Mouse (Mus musculus) fibroblast of lung, adult 2 months (primary cell): ENCODE measurements around the gene St8sia1.

ENCODE experiments used
- DNase-seq: peaks from one replicate; pipeline ENCODE4 v3.0.0-alpha.2; 2011; ENCODE audit warnings: low read depth

Gene St8sia1

GRCm38 (mm10) chr6:142908911-142909770, 55.1 kb downstream of the St8sia1 start:
- DNase-seq = no peak

- DNase-seq = no peak
These were observed 55.8 kb downstream of the St8sia1 start for GRCm38 (mm10) chr6:142908412-142908811.

DNA sequence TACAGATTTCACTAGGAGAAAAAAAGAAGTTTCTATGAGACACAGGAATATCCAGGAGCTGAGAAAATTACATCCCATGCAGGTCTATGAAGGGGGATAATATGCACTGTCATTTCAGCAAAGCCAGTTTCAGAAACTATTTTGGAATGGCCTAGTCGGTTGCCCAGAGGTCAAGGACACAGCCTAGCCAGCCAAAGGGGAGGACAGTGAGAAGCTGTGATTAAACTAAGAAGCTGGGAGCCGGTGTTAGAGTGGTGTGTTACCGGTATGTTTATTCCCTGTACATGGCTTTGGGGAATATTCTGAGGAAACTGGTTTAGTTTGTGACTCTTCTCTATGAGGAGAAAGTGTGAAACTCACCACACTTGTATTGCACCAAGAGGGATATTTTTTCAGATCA, 68.9 kb downstream of the St8sia1 start:
- no peak for DNase-seq

GRCm38 (mm10) chr6:142893716-142894115, 70.5 kb downstream of the St8sia1 start:
- no peak for DNase-seq

DNA sequence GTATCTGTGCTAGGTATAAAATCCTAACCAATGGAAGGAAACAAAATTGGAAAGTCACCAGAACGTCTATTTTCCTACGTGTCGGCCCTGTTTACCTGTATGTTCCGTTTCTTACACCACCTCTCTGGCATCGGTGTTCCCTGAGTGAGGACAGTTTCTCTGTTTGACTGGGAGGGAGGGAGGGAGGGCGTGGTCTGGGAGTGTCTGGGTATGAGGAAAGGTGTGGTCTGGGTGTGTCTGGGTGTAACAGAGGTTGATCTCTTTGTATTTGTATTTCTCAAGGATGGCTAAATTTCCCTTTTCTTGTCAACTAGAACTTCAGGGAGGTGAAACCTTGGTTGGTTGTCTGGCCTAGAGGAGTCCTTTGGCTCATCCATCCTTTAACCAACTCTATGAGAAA, 73.9 kb downstream of the St8sia1 start:
- no peak for DNase-seq

DNA sequence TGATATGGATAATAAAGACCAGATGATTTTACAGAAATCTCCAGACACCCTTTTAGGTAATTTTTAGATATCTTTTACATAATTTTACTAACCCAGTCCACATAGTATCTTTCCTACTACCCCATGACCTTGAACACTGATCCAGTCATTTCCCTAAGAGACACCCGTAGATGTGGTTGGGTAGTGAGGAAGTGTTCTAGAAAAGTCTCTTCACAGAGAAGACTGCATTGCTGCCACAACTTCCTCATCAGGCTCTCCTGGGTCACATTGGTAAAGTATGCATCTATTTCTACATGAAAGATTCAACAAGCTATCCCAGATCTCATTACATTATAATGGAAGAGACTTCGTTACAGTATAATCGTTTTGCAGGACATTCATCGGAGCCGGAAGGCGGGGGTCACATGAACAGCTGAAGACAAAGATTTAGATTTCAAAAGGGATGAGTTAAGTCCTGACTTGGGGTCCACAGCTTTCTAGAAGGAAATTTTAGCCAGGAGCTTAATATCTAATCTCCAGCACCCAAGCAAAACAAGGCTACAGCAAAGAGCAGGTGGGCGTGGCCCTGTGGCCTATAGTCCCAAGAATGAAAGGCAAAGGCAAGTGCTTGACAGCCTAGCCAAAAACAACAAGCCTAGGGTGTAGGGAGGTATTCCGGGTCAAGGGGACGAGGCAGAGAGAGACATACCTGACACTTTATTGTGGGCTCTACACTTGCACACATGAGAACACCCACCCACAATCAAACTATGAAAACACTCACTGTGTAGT, 75.1 kb downstream of the St8sia1 start:
- DNase-seq = no peak

- DNase-seq = no peak
These were observed 75.9 kb downstream of the St8sia1 start for GRCm38 (mm10) chr6:142888346-142888745.

GRCm38 (mm10) chr6:142887375-142887774, 76.9 kb downstream of the St8sia1 start:
- no peak for DNase-seq

DNA sequence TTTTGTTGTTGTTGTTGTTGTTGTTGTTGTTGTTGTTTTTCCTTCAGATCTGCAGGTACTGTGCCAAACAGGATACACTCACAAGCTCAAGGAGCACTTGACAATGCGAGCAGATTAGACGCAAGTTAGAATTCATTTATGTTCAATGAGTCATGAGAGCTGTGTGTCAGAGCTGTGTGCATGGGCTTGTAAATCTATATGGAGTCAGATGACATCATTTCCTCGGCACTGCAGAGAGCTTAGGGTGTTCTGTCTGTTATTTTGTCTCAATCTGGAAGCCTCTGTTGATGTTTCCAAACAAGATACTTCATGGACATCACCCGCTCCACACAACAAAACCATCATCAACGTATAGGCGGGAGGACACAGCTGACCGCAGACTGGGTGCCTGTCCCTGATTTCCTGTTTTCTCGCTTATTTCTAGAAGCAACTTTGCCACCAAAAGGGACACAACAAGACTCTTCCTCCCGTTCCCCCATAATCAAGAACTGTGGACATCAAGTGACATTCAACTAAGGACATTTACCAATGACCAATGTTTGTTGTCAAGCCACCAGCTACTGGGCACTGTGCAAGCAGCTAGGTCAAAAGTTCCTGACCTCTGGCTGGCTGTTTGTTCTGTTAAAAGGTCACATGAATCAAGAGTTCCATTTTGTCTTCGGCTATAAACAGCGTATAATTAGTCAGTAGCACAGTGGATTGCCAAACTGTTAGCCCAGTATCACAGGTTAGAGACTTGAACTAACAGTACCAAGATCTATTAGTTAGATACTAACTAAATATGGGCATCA, 78.7 kb downstream of the St8sia1 start:
- no peak for DNase-seq

- no peak for DNase-seq
These were observed 80.1 kb downstream of the St8sia1 start for GRCm38 (mm10) chr6:142884128-142884527.

GRCm38 (mm10) chr6:142880849-142881470, 83.3 kb downstream of the St8sia1 start:
- DNase-seq = no peak

DNA sequence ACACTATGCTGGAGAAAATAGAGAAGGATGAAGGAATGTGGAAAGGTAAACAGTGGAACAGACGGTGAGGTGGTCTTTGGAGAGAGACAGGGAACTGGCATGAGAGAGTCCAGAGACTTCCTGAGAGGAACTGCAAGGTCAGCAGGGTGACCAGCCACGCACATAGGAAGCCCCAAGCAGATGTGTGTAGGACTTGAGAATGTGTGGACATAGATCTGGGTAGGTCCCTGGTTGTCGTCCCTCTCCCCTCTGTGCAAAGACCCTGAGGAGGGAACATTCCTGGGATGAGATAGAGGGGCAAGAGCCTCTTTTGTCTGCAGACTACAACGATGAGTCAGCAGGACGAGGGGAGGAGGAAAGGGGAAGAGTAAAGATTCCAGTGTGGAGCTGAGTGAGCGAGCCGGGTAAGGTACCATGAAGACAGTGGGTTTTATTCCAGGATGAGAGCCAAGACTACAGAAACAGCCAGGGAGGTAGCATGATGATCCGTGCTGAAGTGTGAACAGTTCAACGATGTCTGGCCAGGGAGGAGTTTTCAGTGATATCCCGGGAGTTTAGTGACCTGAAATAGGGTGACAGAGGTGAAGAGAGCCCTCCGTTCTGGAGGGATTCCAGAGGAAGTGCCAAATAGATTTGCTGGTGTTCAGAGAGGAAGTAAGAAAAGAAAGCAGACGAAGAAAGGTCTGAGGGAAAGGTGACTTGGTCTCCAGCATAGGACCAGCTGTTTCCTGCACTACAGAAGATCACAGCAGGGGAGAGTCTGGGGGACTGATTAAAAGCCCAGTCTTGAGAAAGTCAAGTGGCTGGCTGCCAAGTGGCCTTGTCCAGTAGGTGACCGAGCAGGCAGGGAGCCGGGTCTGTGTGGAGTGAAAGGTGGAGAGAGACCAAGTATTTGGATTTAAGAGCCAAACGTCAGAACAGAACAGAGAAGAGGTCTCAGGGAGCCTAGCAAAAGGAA, 85.2 kb downstream of the St8sia1 start:
- no peak for DNase-seq

DNA sequence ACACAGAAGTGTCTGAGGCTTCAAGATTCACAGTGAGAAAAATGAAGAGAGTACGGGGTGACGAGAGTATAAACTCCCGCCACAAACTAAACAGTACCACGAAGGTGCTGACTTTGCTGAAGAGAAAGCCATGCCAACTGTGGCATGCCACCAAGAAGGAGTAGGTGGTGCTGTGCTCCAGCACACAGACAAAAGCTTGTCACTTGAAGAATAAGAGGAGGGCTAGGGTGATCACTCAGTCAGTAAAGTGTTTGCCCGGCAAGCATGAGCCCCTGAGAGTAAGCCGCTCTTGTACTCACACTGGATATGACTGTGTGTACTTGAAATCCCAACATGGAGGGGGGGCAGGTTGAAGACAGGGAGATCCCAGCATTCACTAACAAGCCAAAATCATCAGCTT, 87.0 kb downstream of the St8sia1 start:
- DNase-seq = no peak

DNA sequence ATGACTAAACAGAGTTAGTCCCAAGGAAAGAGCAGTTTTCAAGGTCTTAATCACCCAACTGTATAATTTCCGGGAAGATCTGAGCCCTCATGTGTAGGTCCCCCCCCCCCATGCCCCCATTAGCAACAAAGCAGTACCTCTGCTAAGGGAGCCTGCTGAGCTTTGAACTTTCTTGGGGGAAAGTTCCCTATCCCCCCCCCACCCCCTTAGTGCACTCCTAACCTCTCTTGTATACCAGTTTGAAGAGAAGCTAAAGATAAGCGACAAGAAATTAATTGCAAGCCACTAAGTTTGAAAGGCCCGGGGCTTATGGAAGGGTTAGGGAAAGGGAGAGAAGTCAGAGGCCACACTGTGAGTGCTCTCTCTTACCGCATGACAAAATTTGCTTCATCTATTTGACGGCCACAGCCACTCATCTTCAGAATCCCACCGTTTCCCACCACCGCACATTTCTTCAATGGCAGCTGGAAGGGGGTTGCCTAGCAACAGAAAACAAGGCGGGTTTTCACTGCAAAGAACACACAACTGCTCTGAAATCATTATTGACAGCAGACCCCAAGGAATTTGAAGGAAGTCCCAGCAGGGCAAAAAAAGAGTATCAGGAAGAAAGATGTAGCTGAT, 87.9 kb downstream of the St8sia1 start:
- DNase-seq = no peak

DNA sequence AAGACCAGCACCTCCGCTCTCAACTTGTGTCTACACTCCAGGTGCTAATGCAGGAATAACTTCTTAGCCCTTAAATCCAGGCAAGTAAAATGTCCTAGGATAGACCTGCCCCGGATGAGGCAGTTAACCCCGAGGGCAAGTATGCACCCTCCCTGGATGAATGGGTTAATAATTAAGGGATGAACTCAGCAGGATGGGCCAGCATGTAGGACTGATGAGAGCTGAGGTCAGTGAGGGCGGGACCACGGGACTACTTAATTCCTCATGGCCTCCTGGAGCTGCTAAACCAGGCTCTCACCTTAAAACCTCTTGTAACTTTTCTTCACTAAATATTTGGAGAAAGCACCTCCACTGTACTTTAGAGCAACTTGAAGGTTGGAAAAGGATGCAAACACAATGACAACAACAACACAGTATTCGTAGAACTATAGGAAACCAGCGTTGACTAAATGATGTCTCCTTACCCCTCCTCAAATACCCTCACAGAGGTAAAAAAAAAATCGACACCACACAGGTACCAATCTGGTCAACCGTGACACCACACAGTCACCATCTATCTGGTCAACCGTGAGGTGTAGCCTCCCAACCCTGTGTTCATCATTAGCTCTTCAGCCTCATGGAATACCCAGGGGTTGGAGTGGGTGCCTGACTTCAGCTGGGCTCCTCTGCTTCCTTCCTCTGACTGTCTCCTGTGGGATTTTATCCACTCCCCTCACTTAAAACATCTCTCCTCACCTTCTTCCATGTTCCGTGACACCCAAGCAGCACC, 90.3 kb downstream of the St8sia1 start:
- no peak for DNase-seq

DNA sequence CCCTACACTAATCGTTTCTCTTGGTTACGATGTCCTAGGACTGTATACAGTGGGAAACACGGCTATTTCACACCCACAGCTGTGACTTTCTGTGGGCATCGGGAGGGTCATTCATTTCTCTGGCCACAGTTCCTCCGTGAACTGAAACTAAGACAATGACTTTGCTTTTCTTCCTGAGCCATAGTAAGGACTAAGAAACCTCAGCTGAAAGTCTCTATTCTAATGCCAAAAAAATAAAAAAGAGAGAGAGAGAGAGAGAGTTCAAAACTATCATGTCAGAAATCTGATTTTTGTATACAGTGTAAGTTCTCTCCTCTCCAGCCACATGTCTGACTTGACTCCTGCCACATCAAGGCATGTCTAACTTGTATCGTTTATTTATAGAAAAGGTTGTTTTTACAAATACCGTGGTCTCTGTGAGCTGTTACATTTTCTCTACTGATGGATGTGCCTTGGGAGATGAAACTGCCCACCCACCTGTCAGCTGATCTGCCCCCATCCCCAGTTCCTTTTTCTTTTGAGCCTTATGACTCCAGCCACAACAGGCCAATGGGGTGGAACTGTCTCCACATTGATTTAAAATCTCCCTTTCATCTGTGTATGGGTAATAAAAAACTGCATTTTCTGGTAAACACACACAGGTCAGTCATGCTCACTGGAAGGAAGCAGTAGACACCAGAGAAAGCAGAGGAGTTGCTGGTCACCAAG, 94.4 kb downstream of the St8sia1 start:
- no peak for DNase-seq

DNA sequence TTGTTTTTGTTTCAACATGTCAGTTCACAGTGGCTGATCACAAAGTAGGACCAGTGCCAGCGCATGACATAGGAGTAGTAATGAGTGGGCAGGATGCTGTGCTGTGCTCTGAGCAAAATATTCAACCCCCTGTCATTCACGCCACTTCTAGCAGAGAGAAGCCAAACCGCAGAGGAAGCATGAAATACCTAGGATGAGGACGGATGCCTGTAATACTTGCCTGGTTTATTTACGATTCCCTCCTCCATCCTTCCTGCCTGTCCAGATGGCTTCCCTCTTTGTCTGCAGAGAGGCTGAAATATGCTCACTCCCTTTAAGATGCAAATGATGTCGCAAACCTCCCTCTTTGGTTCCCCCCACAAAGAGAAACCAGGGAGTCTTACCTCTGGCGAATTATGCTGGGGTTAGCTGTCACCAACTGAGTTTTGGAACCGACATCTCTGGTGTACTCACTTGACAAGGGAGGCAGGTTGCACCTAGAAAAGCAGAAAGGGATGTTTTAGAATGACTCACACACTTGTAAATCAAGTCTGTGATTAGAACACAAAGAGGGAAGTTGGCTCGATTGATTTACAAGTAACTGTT, 96.7 kb downstream of the St8sia1 start:
- DNase-seq = peak; percentile 2

DNA sequence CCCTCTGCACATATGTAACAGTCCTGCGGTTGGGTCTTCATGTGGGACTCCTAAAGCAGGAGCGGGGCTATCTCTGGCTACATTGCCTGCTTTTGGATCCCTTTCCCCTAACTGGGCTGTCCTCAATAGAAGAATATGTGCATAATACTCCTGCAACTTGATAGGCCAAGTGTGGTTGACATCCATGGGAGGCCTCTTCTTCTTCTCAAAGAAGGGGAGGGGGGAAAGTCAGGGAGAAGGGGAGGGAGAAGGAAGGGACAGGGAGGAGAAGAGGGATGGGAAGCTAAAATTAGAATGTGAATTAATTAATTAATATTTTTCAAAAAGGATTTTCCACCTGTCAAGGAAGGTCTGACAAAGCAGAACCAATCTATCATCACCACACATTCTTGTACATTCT, 97.2 kb downstream of the St8sia1 start:
- no peak for DNase-seq

- no peak for DNase-seq
These were observed 99.1 kb downstream of the St8sia1 start for GRCm38 (mm10) chr6:142865199-142865598.
